Mouse (Mus musculus): ENCODE results near the gene Abcc6. TPM values are rescaled to one million over a fixed set of nuclear protein-coding genes. Genes with fewer than 3 reads are reported as not detected.
A peak's percentile ranks its signal among the peaks of the same experiment; 100 is the strongest.
"Not testable (repeated sequence)": the region's sequence is repeated elsewhere in the genome, so short reads cannot be mapped to it uniquely, and the experiment has no call there.

The Abcc6 gene
- total and polyA plus RNA-seq, 2 experiments from 2014 or later: 0.89 to 2.1 TPM

- not testable (repeated sequence) for ATAC-seq (ENCODE audit: low FRiP score); H3K4me1 ChIP-seq (ENCODE audit: insufficient read depth, low read length); H3K27me3 ChIP-seq (ENCODE audit: insufficient read depth, low read length); H3K36me3 ChIP-seq (ENCODE audit: insufficient read depth, low read length); H3K9me3 ChIP-seq (ENCODE audit: low read length); H3K27ac ChIP-seq (ENCODE audit: low read depth, low read length); H3K4me3 ChIP-seq (ENCODE audit: low read depth, low read length); DNase-seq (ENCODE audit: low spot score); H3K4me2 ChIP-seq (ENCODE audit: low read depth, low read length, poor library complexity, severe bottlenecking); H3K9ac ChIP-seq (replicated peaks; ENCODE audit: low read length, poor library complexity, severe bottlenecking)
- peak; percentile 54 for TF ChIP-seq CTCF (IDR thresholded peaks at IDR 0.05)
- 50% methylated on average over 1 of the region's 1 CpGs for WGBS
Observed at GRCm38 (mm10) chr7:45943280-45943679, 86.8 kb downstream of the Abcc6 start.

- no peak overlapping the region for H3K4me2 ChIP-seq (ENCODE audit: low read depth, low read length, poor library complexity, severe bottlenecking)
- H3K9me3 ChIP-seq (ENCODE audit: low read length): no peaks in the 10 kb centered on the region
- H3K4me1 ChIP-seq (ENCODE audit: insufficient read depth, low read length): no peaks in the 10 kb centered on the region
- TF ChIP-seq CTCF (IDR thresholded peaks at IDR 0.05): no peak
- ATAC-seq (ENCODE audit: low FRiP score): no peak
- H3K36me3 ChIP-seq (ENCODE audit: insufficient read depth, low read length): no peaks in the 10 kb centered on the region
- WGBS: 92% methylated on average over 9 of the region's 9 CpGs
- DNase-seq (ENCODE audit: low spot score): no peak
- no peak overlapping the region for H3K4me3 ChIP-seq (ENCODE audit: low read depth, low read length)
- no peaks in the 10 kb centered on the region for H3K27me3 ChIP-seq (ENCODE audit: insufficient read depth, low read length)
- no peak overlapping the region for H3K27ac ChIP-seq (ENCODE audit: low read depth, low read length)
- no peak overlapping the region for H3K9ac ChIP-seq (replicated peaks; ENCODE audit: low read length, poor library complexity, severe bottlenecking)
Observed at GRCm38 (mm10) chr7:45941986-45942385, 88.1 kb downstream of the Abcc6 start.

- Histone ChIP-seq H3K4me3 (ENCODE audit: low read depth, low read length) (no peak overlapping the region), H3K27ac (ENCODE audit: low read depth, low read length) (no peak overlapping the region), H3K36me3 (ENCODE audit: insufficient read depth, low read length) (no peaks in the 10 kb centered on the region), H3K9ac (replicated peaks; ENCODE audit: low read length, poor library complexity, severe bottlenecking) (no peak overlapping the region), H3K27me3 (ENCODE audit: insufficient read depth, low read length) (no peaks in the 10 kb centered on the region), H3K9me3 (ENCODE audit: low read length) (no peaks in the 10 kb centered on the region), H3K4me2 (ENCODE audit: low read depth, low read length, poor library complexity, severe bottlenecking) (no peak overlapping the region), H3K4me1 (ENCODE audit: insufficient read depth, low read length) (no peaks in the 10 kb centered on the region)
- TF ChIP-seq CTCF (IDR thresholded peaks at IDR 0.05): no peak
- 48% methylated on average over 2 of the region's 2 CpGs for whole genome bisulfite sequencing
- DNase-seq (ENCODE audit: low spot score): no peak
- ATAC-seq (ENCODE audit: low FRiP score): no peak
Observed at GRCm38 (mm10) chr7:45939836-45940235, 90.3 kb downstream of the Abcc6 start.

GRCm38 (mm10) chr7:45935114-45935513 lies 95.0 kb downstream of the Abcc6 start:
- H3K27me3 ChIP-seq (ENCODE audit: insufficient read depth, low read length): no peaks in the 10 kb centered on the region
- H3K4me1 ChIP-seq (ENCODE audit: insufficient read depth, low read length): no peaks in the 10 kb centered on the region
- 23% methylated on average over 7 of the region's 7 CpGs for WGBS
- ATAC-seq (ENCODE audit: low FRiP score) (peak; percentile 56; the same call in 1 of the 2 replicates), DNase-seq (ENCODE audit: low spot score) (peak; percentile 75)
- H3K36me3 ChIP-seq (ENCODE audit: insufficient read depth, low read length): no peaks in the 10 kb centered on the region
- peak; percentile 82 for TF ChIP-seq CTCF (IDR thresholded peaks at IDR 0.05)
- H3K9ac ChIP-seq (replicated peaks; ENCODE audit: low read length, poor library complexity, severe bottlenecking): no peak overlapping the region
- H3K4me3 ChIP-seq (ENCODE audit: low read depth, low read length): no peak overlapping the region
- H3K27ac ChIP-seq (ENCODE audit: low read depth, low read length): no peak overlapping the region
- no peak overlapping the region for H3K4me2 ChIP-seq (ENCODE audit: low read depth, low read length, poor library complexity, severe bottlenecking)
- H3K9me3 ChIP-seq (ENCODE audit: low read length): no peaks in the 10 kb centered on the region

- not testable (repeated sequence) for H3K27ac ChIP-seq (ENCODE audit: low read depth, low read length); H3K36me3 ChIP-seq (ENCODE audit: insufficient read depth, low read length); H3K9ac ChIP-seq (replicated peaks; ENCODE audit: low read length, poor library complexity, severe bottlenecking); H3K4me2 ChIP-seq (ENCODE audit: low read depth, low read length, poor library complexity, severe bottlenecking); H3K4me1 ChIP-seq (ENCODE audit: insufficient read depth, low read length); ATAC-seq (ENCODE audit: low FRiP score); H3K9me3 ChIP-seq (ENCODE audit: low read length); H3K4me3 ChIP-seq (ENCODE audit: low read depth, low read length); DNase-seq (ENCODE audit: low spot score); H3K27me3 ChIP-seq (ENCODE audit: insufficient read depth, low read length)
- WGBS: 85% methylated on average over 12 of the region's 12 CpGs
Observed at GRCm38 (mm10) chr7:45933766-45934165, 96.3 kb downstream of the Abcc6 start.

GRCm38 (mm10) chr7:45929688-45930087 lies 100.4 kb downstream of the Abcc6 start:
- WGBS: 81% methylated on average over 1 of the region's 1 CpGs
- H3K9ac ChIP-seq (replicated peaks; ENCODE audit: low read length, poor library complexity, severe bottlenecking): no peak overlapping the region
- no peaks in the 10 kb centered on the region for H3K27me3 ChIP-seq (ENCODE audit: insufficient read depth, low read length)
- H3K4me2 ChIP-seq (ENCODE audit: low read depth, low read length, poor library complexity, severe bottlenecking): no peak overlapping the region
- DNase-seq (ENCODE audit: low spot score) (no peak), ATAC-seq (ENCODE audit: low FRiP score) (no peak)
- no peaks in the 10 kb centered on the region for H3K36me3 ChIP-seq (ENCODE audit: insufficient read depth, low read length)
- no peak overlapping the region for H3K27ac ChIP-seq (ENCODE audit: low read depth, low read length)
- TF ChIP-seq CTCF (IDR thresholded peaks at IDR 0.05): peak; percentile 57
- no peaks in the 10 kb centered on the region for H3K4me1 ChIP-seq (ENCODE audit: insufficient read depth, low read length)
- no peaks in the 10 kb centered on the region for H3K9me3 ChIP-seq (ENCODE audit: low read length)
- H3K4me3 ChIP-seq (ENCODE audit: low read depth, low read length): no peak overlapping the region

All from midbrain, postnatal 0 days (tissue).